Mouse (Mus musculus) midbrain, embryonic 15.5 days (tissue): ENCODE measurements around the gene Tedc2. TPM values are rescaled to one million over a fixed set of nuclear protein-coding genes. Genes with fewer than 3 reads are reported as not detected.
A peak's percentile ranks its signal among the peaks of the same experiment; 100 is the strongest.

Experiments used
- ATAC-seq: fragments of 200-750 bp; cut with Nextera tagmentation; replicated peaks from 2 replicates; pipeline ENCODE4 v1.8.0; 2017; ENCODE audit warnings: moderate TSS enrichment
- H3K27ac ChIP-seq: fragments of 300-500 bp; sonication (generic); 2 replicates; pipeline ENCODE4 v1.5.1; 2015; ENCODE audit warnings: mild to moderate bottlenecking, inconsistent platforms
- H3K27me3 ChIP-seq: fragments of 300-500 bp; sonication (generic); replicated peaks from 2 replicates; pipeline ENCODE4 v1.6.1; 2015; ENCODE audit warnings: inconsistent platforms
- H3K36me3 ChIP-seq: fragments of 300-500 bp; sonication (generic); replicated peaks from 2 replicates; pipeline ENCODE4 v1.6.1; 2015; ENCODE audit warnings: inconsistent platforms
- H3K4me1 ChIP-seq: fragments of 300-500 bp; sonication (generic); 2 replicates; pipeline ENCODE4 v1.6.1; 2015; ENCODE audit warnings: inconsistent platforms
- H3K4me2 ChIP-seq: fragments of 300-500 bp; sonication (generic); 2 replicates; pipeline ENCODE4 v1.6.1; 2015; ENCODE audit warnings: inconsistent platforms, mild to moderate bottlenecking, moderate library complexity
- H3K4me3 ChIP-seq: fragments of 300-500 bp; sonication (generic); 2 replicates; pipeline ENCODE4 v1.5.1; 2015; ENCODE audit warnings: mild to moderate bottlenecking, inconsistent platforms
- H3K9ac ChIP-seq: fragments of 300-500 bp; sonication (generic); 2 replicates; pipeline ENCODE4 v1.6.1; 2015; ENCODE audit warnings: mild to moderate bottlenecking, inconsistent platforms
- H3K9me3 ChIP-seq: fragments of 300-500 bp; sonication (generic); 2 replicates; pipeline ENCODE4 v1.6.1; 2016; ENCODE audit warnings: inconsistent platforms
- WGBS: fragments of 180-500 bp; shearing (Covaris S2); methylation state at CpG from one replicate; pipeline ENCODE4 v1.1.7; 2015; ENCODE audit warnings: mixed read lengths; 5-methylcytosine and 5-hydroxymethylcytosine counted together
- polyA plus RNA-seq: library from polyadenylated mRNA; unstranded; fragments of >200 nt; fragmentation: Nextera tagmentation; extraction: Ambion mirVana; gene quantifications from 2 replicates; pipeline ENCODE4 v1.2.1, GENCODE M21; 2015

Tedc2 gene
- polyA plus RNA-seq, 1 experiment from 2014 or later = 12.5 TPM

DNA sequence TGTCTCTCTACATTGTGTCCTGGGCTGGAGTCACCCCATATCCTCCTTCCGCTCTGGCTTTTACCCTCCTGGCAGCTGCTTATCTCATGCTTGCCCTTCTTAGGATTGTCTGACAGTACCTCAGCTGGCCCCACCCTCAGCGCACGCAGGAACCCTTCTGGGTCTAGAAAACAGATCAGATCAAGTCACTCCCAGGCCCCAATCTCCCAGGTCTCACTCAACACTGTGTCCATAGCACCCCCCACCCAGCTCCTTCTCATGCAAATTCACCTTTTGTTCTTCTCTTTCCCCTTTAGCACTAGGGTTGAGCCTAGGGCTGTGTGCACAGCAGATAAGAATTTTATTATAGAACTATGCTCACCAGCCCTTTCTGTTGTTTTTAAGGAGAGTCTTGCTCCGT lies 17.6 kb downstream of the Tedc2 start:
- H3K36me3 ChIP-seq = no peaks in the 10 kb centered on the region
- H3K4me2 ChIP-seq = peak overlapping the region; percentile 94
- 0 out of 2 replicates have a peak, but pooled peaks cover 7% of the 10 kb centered on the region for H3K27me3 ChIP-seq
- H3K4me3 ChIP-seq = no peak overlapping the region
- peaks cover 59% of the 10 kb centered on the region for H3K4me1 ChIP-seq
- H3K9me3 ChIP-seq = no peaks in the 10 kb centered on the region
- WGBS = 30% methylated on average over 4 of the region's 4 CpGs
- no peak for ATAC-seq
- H3K27ac ChIP-seq = no peak overlapping the region
- H3K9ac ChIP-seq = peak overlapping the region; percentile 2; the same call in 1 of the 2 replicates

DNA sequence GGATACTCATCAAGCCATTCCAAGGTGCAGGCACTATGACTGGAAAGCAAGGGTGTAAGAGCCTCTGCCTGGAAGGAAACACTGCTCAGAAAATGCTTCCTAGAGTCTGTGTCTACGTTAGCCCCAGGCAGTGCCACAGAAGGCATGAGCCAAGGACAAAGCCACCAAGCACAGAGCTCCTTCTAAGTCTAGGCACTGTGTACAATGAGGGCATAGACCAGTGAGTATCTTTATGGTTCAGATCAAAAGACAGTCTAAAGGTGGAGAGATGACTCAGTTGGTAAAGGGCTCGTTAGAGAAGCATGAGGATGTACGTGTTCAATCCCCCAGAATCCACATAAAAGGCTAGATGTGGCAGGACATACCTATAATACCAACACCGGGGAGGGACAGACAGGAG lies 19.6 kb downstream of the Tedc2 start:
- Histone ChIP-seq H3K9ac (no peak overlapping the region), H3K4me3 (no peak overlapping the region), H3K27ac (no peak overlapping the region), H3K4me2 (no peak overlapping the region), H3K9me3 (no peaks in the 10 kb centered on the region), H3K36me3 (no peaks in the 10 kb centered on the region), H3K27me3 (no peaks in the 10 kb centered on the region), H3K4me1 (peaks cover 41% of the 10 kb centered on the region)
- ATAC-seq = no peak
- 76% methylated on average over 4 of the region's 4 CpGs for WGBS

DNA sequence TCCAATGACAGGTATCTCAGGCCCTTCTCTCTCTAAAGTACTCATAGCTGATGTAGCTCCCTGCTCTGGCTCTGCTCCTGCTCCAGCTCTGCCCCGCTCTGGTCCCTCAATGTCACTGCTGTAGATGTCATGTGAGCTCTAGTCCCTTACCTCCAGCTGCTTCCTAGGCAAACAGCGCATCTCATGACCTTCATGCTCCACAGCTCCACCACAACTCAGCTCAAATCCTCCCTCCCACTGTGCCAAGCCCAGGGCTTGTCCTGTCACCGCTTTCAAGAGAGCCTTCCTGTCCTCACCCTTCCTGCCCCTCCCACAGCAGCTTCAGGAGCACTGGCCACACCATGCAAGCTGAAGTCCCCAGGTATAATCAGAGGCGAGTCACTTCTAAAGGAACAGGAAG lies 20.9 kb downstream of the Tedc2 start:
- 71% methylated on average over 4 of the region's 4 CpGs for WGBS
- Histone ChIP-seq H3K4me1 (peaks cover 34% of the 10 kb centered on the region), H3K27ac (no peak overlapping the region), H3K36me3 (no peaks in the 10 kb centered on the region), H3K9ac (no peak overlapping the region), H3K27me3 (no peaks in the 10 kb centered on the region), H3K4me3 (no peak overlapping the region), H3K9me3 (no peaks in the 10 kb centered on the region), H3K4me2 (no peak overlapping the region)
- no peak for ATAC-seq

DNA sequence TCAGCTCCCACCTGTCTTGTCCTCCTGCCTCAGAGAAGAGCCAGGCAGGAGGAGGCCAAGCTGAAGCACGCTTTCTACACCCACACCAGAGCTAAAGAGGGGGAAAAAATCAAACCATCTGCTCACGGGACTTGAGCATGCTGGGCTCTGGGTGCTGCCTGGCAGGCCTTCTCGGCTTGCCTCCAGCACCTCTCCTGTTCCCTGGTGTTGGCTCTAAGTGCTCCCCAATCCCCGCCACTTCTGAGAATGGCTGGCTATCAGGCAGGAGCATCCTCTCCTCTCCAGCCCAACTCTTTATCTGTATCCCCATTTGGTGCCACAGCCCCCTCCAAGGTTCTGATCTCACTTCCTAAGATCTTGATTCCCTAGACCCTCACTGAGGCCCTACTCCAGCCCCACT lies 21.4 kb downstream of the Tedc2 start:
- no peaks in the 10 kb centered on the region for H3K9me3 ChIP-seq
- H3K27me3 ChIP-seq = no peaks in the 10 kb centered on the region
- H3K36me3 ChIP-seq = no peaks in the 10 kb centered on the region
- no peak overlapping the region for H3K4me3 ChIP-seq
- no peak overlapping the region for H3K4me2 ChIP-seq
- 88% methylated on average over 4 of the region's 4 CpGs for WGBS
- peaks cover 29% of the 10 kb centered on the region for H3K4me1 ChIP-seq
- H3K27ac ChIP-seq = no peak overlapping the region
- H3K9ac ChIP-seq = no peak overlapping the region
- ATAC-seq = no peak

DNA sequence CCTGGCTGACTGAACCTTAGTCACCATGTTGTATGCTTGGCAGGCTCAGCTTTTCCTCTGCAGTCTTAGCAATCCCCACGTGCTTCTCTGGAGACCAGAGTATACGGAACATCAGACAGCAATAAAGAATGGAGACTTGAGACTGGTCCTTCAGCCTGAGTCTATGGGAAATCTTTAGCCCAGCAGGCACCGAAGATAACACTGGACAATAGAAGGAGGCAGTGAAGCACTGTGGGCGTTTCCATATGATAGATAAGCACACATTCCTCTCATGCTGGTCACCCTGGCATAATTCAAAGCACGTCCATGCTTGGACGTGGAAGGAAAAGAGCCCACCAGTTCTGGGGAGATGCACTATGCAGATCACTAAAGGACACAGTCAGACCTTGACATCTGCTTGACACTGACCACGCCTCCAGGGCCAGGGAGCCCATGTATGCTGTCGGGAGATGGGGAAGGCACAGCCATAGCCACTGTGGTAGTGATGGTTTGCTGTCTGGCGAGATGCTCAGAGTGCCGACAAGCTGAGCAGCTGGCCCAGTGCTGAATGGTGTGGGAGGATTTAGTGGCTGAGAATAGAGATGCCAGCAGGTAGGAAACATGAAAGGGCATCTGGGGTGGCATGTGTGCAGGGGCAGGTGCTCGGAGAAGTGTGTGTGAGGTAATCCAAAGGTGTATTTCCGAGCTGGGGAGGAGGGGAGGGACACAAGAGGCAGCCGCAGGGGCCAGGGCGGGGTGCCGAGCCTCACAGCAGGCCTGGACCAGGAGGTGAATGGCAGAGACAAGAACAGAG lies 23.4 kb downstream of the Tedc2 start:
- H3K9ac ChIP-seq = no peak overlapping the region

DNA sequence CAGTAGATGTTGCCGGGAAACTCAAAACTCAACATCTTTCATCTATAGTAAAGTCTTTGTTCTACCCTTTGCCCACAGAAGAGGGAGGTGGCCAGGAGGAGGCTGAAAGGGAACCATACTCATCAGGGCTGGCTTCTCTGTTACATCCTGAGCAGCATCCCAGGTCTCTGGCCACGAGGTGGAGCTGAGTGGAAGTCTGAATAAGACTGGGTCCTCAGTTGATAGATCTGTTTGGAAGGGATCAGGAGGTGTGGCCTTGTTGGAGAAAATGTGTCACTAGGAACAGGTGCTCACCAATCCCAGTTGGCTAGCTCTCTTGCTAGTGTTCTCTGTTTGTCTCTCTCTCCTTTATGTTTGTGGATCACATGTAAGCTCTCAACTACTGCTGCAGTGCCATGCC lies 25.3 kb downstream of the Tedc2 start:
- no peak overlapping the region for H3K4me2 ChIP-seq
- no peak overlapping the region for H3K9ac ChIP-seq
- no peaks in the 10 kb centered on the region for H3K27me3 ChIP-seq
- H3K4me1 ChIP-seq = peaks cover 6% of the 10 kb centered on the region; the same call in 1 of the 2 replicates
- WGBS = 72% methylated on average over 2 of the region's 2 CpGs
- H3K9me3 ChIP-seq = no peaks in the 10 kb centered on the region
- H3K27ac ChIP-seq = no peak overlapping the region
- no peak for ATAC-seq
- no peaks in the 10 kb centered on the region for H3K36me3 ChIP-seq
- no peak overlapping the region for H3K4me3 ChIP-seq

More for the DNA sequence above, 23.4 kb downstream of the Tedc2 start:
- H3K36me3 ChIP-seq = no peaks in the 10 kb centered on the region
- WGBS = 66% methylated on average over 15 of the region's 15 CpGs
- no peak overlapping the region for H3K4me2 ChIP-seq
- H3K27me3 ChIP-seq = no peaks in the 10 kb centered on the region
- no peak overlapping the region for H3K27ac ChIP-seq
- no peak for ATAC-seq
- peaks cover 12% of the 10 kb centered on the region for H3K4me1 ChIP-seq
- no peaks in the 10 kb centered on the region for H3K9me3 ChIP-seq
- no peak overlapping the region for H3K4me3 ChIP-seq

DNA sequence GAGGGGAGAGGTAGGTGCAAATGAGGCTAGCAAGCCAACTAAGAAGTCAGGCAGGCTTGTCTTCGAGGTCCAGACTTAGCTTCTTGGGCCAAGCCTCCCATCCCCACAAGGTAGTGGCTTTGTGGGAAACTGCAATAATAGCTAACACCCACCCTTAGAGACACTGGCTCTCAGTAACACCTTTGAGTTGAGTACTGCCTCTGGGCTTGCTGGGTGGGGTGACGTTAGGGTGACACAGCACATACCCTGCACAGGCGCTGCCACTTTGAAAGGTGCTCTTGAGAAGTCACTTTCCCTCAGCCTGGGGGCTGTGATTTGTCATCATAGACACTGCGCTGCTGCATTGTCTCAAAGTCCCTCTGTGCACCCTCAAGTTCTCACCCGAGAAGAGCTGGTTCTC lies 26.9 kb downstream of the Tedc2 start:
- Histone ChIP-seq H3K4me2 (no peak overlapping the region), H3K9ac (no peak overlapping the region), H3K9me3 (no peaks in the 10 kb centered on the region), H3K27ac (no peak overlapping the region), H3K4me3 (no peak overlapping the region), H3K36me3 (0 out of 2 replicates have a peak, but pooled peaks cover 3% of the 10 kb centered on the region), H3K27me3 (no peaks in the 10 kb centered on the region), H3K4me1 (0 out of 2 replicates have a peak, but pooled peaks cover 2% of the 10 kb centered on the region)
- no peak for ATAC-seq
- 94% methylated on average over 5 of the region's 5 CpGs for WGBS

DNA sequence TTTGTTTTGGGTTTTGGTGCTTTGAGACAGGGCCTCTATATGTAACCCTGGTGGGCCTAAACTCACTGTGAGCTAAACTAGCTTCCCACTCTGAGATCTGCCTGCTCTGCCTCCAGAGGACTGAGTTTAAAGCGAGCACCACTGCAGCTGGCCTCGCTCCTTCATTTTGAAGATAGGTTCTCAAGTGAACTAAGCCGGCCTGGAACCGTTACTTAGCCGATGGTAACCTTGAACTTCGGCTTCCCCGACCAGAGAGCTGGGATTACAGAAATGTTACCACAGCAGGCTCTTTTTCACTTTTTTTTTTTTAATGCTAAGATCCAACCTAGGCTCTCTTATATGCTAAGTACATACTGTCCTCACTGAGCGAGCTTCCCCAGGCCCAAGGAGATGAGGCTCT lies 27.4 kb downstream of the Tedc2 start:
- ATAC-seq = no peak
- WGBS = 86% methylated on average over 8 of the region's 8 CpGs
- Histone ChIP-seq H3K27me3 (no peaks in the 10 kb centered on the region), H3K36me3 (0 out of 2 replicates have a peak, but pooled peaks cover 3% of the 10 kb centered on the region), H3K9ac (no peak overlapping the region), H3K4me1 (0 out of 2 replicates have a peak, but pooled peaks cover 2% of the 10 kb centered on the region), H3K9me3 (no peaks in the 10 kb centered on the region), H3K27ac (no peak overlapping the region), H3K4me3 (no peak overlapping the region), H3K4me2 (no peak overlapping the region)

DNA sequence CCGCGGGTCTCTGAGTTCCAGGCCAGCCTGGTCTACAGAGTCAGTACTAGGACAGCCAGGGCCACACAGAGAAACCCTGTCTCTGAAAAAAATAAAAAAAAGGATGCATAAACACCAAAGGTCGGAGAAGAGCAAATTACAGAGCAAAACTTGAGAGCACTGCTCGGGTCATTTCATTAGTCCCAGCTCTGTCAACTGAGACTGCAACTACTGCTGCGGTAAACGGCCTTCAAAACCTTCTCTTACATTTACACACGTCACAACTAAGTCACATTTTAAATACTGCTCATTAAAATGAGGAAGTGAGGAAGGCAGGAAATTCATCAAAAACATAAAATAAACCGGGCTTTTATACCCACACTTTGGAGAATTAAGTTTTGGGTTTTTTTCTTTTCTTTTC lies 27.8 kb downstream of the Tedc2 start:
- H3K9me3 ChIP-seq = no peaks in the 10 kb centered on the region
- H3K4me2 ChIP-seq = no peak overlapping the region
- H3K27ac ChIP-seq = no peak overlapping the region
- ATAC-seq = no peak
- 0 out of 2 replicates have a peak, but pooled peaks cover 2% of the 10 kb centered on the region for H3K4me1 ChIP-seq
- peaks cover 3% of the 10 kb centered on the region; the same call in 1 of the 2 replicates for H3K36me3 ChIP-seq
- no peak overlapping the region for H3K4me3 ChIP-seq
- no peak overlapping the region for H3K9ac ChIP-seq
- no peaks in the 10 kb centered on the region for H3K27me3 ChIP-seq
- 81% methylated on average over 8 of the region's 8 CpGs for WGBS

DNA sequence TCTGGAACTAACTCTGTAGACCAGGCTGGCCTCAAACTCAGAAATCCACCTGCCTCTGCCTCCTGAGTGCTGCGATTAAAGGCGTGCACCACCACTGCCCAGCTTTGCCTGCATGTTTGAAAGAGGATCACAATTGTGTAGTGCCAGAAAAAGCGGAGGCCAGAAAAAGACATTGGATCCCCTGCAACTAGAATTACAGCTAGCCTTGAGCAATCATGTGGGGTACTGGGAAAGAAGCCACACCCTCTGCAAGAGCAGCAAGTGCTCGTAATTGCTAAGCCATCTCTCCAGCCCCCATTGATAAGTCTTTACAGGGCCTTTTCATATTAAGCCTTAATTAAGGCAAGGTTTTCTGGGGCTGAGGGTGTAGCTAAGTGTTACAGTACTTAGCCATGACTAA lies 29.2 kb downstream of the Tedc2 start:
- no peak overlapping the region for H3K4me2 ChIP-seq
- ATAC-seq = no peak
- H3K4me1 ChIP-seq = no peaks in the 10 kb centered on the region
- peaks cover 3% of the 10 kb centered on the region; the same call in 1 of the 2 replicates for H3K36me3 ChIP-seq
- no peak overlapping the region for H3K4me3 ChIP-seq
- no peak overlapping the region for H3K27ac ChIP-seq
- no peak overlapping the region for H3K9ac ChIP-seq
- WGBS = 75% methylated on average over 4 of the region's 4 CpGs
- H3K27me3 ChIP-seq = no peaks in the 10 kb centered on the region
- no peaks in the 10 kb centered on the region for H3K9me3 ChIP-seq

DNA sequence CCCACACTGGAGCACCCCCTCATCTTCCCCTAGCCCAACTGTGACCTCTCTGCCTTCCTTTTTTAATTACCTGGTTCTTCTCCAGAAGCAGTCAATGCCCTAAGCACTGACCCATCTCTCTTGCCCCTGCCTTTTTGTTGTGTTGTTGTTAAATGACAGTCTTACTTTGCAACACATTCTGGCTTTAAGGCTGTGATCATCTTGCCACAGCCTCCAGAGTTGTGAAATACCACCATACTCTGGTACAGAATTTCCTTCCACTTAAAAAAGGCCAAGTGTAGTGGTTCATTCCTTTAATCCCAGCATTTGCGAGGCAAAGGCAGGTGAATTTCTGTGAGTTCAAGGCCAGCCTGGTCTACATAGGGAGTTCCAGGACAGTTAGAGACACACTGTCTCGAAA lies 29.7 kb downstream of the Tedc2 start:
- H3K4me1 ChIP-seq = no peaks in the 10 kb centered on the region
- peaks cover 3% of the 10 kb centered on the region; the same call in 1 of the 2 replicates for H3K36me3 ChIP-seq
- no peak overlapping the region for H3K4me2 ChIP-seq
- no peaks in the 10 kb centered on the region for H3K9me3 ChIP-seq
- H3K4me3 ChIP-seq = no peak overlapping the region
- H3K27me3 ChIP-seq = no peaks in the 10 kb centered on the region
- 91% methylated on average over 2 of the region's 2 CpGs for WGBS
- H3K9ac ChIP-seq = no peak overlapping the region
- H3K27ac ChIP-seq = no peak overlapping the region
- ATAC-seq = no peak

DNA sequence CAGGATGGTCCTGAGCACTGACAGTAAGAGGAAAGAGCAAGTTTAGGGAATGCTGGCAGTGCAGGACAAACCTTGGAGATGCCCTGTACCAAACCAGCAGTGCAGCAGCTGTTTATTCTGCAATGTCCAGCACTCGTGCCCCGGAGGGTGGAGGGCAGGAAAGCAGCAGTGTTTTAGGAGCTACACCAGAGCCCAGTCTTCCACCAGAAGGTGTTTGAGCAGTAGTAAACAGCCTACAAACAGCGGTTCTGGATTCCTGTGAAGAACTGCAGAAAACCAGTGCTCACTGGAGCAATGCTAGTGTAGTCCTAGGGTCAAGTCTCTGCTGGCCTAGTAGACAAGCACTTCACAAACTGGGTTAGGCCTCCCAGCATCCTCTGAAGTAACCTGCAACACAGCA lies 46.4 kb downstream of the Tedc2 start:
- H3K27me3 ChIP-seq = no peaks in the 10 kb centered on the region
- H3K4me1 ChIP-seq = peaks cover 7% of the 10 kb centered on the region
- H3K4me2 ChIP-seq = no peak overlapping the region
- H3K9ac ChIP-seq = no peak overlapping the region
- no peak for ATAC-seq
- H3K36me3 ChIP-seq = 0 out of 2 replicates have a peak, but pooled peaks cover 3% of the 10 kb centered on the region
- WGBS = 80% methylated on average over 3 of the region's 3 CpGs
- H3K9me3 ChIP-seq = no peaks in the 10 kb centered on the region
- no peak overlapping the region for H3K27ac ChIP-seq
- no peak overlapping the region for H3K4me3 ChIP-seq

DNA sequence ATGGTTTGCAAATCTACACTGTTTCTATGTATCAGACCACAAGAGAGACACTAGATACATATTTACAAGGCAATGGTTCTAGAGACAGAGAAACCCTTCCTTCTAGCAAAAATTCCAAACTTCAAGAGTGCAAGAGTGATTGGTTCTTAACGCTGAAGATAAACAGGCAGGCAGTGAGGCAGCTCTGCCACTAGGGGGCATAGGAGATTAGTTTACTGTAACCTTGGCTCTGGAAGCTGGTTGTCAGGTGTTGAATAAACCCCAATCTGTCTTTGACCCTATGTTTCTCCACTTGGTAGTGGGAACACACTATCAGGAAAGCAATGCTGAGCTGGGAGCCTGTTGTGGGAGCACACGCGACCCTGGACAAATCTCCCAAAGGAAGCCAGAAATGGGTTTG lies 47.2 kb downstream of the Tedc2 start:
- no peaks in the 10 kb centered on the region for H3K36me3 ChIP-seq
- no peak overlapping the region for H3K27ac ChIP-seq
- 0% methylated on average over 3 of the region's 3 CpGs for WGBS
- no peak overlapping the region for H3K4me3 ChIP-seq
- peaks cover 7% of the 10 kb centered on the region for H3K4me1 ChIP-seq
- H3K9ac ChIP-seq = no peak overlapping the region
- no peaks in the 10 kb centered on the region for H3K27me3 ChIP-seq
- ATAC-seq = no peak
- no peaks in the 10 kb centered on the region for H3K9me3 ChIP-seq
- no peak overlapping the region for H3K4me2 ChIP-seq
